Mouse (Mus musculus): ENCODE measurements around the gene Abi3.
A peak's percentile ranks its signal among the peaks of the same experiment; 100 is the strongest.
"Not testable (repeated sequence)": the region's sequence is repeated elsewhere in the genome, so short reads cannot be mapped to it uniquely, and the experiment has no call there.

The Abi3 gene

DNA sequence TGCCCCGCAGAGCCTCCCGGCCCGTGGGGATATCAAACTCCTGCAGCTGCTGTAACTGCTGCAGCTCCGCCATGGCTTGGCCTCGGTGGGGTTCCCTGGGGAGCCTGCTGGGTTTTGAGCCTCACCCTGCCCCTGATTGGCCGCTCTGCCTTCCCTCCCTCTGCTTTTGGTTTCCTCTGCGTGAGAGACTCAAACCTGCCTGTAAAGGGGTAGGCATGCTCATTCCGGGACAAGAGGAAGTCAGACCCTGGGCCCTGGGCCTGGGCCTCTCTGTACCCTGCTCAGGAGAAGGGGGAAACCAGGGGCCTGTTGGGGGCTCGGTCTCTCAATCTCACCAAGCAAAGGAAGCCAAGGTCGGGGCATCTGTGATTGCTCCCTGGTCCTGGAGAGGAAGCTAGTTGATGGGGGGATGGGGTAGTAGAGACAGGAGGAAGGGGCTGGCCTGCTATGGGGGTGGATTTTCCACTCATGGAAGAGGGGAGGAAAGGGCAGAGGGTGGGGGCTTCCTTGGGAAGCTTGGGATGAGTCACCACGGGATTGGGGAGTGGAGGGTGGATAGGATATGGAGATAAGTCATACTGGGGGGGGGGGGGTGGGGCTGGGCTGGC is at the start of gene Abi3:
Gene Abi3 (minus strand): TSS at position 403 of the 608 bp plus-strand sequence.
- DNase-seq, result no peak

DNA sequence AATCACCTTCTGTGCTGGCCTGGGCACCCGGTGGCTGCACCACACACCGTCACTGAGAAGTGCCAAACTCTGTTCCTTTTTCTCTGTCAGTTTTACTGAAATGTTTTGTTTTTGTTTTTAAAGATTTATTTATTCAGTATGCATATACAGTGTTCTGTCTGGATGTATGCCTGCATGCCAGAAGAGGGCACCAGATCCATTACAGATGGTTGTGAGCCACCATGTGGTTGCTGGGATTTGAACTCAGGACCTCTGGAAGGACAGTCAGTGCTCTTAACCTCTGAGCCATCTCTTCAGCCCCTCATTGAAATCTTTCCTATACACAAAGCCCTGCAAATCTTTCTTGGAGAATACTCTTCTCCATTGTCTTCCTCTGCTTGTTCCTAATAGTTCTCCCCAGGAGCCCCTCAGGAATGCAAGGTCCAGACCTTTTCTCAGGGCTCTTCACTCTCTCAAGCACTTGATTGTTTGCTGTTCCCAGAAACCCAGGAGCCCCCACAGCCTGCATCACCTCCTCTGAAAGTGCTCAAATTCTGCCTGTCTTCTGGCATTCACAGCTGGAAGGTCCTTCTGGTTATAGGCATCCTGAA is 48.3 kb upstream of the Abi3 start:
- no peak for DNase-seq

DNA sequence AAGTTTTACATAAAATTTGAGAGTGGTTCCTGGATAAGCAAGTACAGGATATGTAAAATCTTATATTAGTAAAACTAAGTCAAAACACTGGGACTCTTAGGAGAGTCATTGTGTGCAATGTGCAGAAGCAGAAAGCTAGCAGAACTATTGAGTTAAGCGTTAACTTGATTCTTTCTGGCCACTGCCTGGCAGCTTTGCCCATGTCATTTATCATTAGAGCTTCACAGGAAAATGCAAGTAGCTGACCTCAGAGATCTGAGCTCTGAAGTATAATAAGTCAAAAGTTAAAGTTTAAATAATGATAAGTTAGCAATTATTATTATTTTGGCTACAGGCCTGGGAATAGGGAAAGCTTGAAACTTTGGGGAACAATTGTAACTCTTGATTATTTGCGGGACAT is 37.6 kb upstream of the Abi3 start:
- DNase-seq, result not testable (repeated sequence)

DNA sequence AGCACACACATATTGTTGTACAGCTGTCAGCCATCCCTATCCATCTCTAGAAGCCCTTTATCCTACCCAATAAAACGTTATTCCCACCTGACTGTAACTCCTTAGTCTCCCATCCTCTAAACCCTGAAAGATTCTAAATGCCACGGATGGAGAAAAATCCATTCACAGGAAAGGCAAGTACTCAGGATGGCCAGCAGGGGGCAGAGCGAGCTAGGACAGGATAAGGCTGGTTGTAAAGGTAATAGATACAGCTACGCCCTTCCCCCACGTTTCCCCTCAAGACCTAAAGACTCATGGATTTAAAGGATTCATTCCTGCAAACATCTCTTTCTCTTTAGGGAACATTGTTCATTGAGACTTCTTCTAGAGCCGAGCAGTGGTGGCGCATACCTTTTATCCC is 34.0 kb upstream of the Abi3 start:
- no peak for DNase-seq

DNA sequence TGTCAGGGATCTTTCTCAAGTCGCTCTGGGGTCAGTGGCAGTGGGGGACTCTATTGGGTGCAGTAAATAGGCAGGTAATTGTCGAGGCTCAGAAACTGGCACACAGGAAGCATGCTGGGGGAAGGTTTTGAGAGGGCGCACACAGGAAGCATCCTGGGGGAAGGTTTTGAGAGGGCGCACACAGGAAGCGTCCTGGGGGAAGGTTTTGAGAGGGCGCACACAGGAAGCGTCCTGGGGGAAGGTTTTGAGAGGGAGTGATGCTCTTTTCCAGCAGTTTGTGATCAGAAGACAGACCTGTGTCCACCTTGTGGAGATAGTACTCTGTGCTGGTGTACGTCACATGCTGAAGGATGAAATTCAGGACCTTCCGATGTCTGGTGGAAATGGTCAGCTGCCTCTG is 33.5 kb upstream of the Abi3 start:
- no peak for DNase-seq

DNA sequence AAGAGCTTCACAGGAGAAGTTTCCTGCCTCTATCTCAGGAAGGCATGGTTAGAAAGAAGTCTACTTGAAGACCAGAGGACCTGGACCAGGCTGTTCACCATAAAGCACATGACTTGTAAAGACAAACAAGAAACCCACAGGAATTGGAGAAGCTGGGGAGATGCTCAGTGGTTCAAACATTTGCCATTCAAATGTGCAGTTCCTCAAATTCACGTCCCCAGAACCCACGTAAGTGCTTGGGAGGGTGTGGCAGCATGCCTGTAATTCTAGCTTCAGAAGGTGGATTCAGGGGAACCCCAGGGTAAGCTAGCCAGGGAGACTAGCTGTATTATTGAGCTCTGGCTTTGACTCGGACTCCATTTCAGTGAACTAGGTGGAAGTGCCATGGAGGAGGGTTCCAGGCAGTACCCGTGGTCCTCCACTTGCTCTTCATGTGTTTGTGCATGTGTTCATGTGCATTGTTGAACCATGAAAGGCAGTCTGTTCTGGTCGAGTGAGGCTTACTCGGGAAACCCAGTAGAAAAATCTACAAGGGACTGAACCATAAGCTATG is 27.7 kb upstream of the Abi3 start:
- no peak for DNase-seq

DNA sequence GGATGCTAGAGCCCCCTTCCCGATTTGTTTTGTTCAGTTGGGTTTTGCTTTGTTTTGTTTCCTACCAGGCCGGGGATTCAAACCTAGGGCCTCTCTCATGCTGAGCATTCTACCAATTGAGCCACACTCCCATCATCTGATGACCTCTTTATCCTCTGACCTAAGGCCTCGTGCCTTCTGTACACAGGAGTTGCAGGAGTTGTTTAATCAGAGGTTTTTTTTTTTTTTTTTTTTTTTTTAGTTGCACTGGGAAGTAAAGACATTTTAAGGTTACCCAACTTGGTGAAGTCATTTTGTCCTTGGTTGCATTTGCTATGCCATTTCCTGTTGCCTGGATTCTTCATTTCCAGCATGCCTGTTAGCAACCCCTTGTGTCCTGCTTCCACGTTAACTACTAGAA is 27.2 kb upstream of the Abi3 start:
- no peak for DNase-seq

DNA sequence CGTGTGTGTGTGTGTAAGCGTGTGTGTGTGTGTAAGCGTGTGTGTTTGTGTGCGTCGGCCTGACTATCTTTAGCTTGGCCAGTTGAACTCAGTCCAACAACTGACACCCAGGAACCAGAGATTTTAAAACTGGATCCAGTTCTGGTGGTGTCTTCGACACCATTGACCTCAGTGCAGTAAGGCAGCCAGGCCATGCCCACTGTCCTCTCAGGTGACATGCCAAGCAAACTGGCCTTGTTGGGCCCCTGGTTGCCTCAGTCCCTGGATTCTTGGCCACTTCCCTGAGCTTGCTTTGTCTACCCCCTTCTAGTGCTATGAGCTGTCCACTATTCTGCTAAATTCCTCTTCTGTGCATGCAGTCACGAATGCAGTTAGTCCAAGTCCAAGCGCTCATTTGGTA is 19.1 kb upstream of the Abi3 start:
- peak; percentile 29 for DNase-seq

DNA sequence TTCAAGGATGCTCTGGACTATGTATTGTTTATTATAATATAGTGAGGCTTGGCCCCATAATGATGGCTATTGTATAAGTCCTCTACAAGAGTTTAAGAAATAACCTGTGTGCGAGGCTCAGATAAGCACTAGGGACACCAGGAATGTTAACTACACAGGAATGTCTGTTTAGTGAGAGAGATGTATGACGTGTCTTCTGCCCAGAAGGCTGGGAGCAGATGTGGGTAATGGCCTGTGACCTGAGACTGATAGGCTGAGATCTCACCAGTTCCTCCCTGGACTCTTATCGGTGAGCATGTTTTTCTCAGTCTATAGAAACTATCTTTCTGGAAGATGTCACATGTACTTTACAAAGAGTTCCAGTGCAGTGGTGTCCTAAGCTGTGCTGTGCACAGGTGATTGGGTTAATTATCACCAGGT is 17.8 kb upstream of the Abi3 start:
- no peak for DNase-seq

DNA sequence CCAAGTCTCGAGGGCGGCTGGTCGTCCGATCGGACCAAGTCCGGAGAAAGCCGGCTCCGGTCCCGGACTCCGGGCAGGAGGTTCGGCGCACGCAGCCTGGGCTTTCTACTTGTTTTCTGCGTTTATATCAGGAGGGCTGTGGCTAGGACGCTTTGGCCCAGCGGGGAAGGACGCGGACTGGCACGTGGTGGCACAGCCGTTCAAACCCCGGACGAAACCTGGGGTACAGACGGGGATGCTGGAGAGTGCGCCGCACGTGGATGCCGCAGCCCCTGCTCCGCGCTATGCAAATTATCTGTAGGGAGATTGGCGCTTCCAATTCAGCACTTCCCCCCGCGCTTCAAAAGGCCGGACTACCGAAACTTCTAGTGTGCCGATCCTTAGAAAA is 17.2 kb upstream of the Abi3 start:
- no peak for DNase-seq

DNA sequence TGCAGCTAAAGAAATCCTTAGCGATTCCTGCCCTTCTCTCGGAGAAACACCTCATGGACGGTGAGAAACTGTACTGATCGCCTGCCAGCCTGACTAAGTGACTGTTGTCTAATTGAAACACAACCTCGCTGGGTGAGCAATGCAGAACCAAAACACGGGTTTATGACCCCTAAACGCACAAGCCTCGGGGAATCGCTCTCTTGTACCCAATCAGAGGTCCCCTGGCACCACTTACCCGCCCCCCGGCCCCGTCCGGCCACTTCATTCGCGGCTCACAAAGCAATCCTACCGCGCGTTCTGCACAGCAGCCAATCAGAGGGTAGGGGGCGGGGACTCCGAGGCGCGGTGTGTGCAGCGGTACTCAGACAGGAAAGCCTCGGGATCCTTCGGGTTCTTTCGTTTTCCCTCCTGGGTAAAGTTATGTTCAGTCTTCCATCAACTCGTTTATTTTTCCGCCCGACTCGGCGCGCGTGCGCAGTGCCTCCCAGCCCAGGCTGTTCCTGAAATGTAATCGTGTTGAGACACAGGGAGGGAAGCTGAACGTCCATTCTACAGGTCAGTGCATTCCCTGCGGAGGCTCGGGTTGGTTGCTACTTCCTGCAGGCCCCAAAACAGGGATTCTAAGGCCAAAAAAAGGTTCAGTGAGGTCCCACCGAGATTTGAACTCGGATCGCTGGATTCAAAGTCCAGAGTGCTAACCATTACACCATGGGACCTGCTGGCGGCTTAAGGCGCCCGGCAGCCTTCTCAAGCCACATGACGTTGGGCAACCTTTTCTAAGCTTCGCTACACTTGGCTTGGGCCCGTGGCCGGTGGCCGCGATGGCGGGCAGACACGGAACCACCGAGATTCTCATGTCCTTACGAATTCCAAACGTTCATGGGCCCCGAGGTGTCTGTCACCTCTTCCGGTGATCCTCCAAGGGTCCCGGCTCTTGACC is 16.5 kb upstream of the Abi3 start:
- peak; percentile 98 for DNase-seq

DNA sequence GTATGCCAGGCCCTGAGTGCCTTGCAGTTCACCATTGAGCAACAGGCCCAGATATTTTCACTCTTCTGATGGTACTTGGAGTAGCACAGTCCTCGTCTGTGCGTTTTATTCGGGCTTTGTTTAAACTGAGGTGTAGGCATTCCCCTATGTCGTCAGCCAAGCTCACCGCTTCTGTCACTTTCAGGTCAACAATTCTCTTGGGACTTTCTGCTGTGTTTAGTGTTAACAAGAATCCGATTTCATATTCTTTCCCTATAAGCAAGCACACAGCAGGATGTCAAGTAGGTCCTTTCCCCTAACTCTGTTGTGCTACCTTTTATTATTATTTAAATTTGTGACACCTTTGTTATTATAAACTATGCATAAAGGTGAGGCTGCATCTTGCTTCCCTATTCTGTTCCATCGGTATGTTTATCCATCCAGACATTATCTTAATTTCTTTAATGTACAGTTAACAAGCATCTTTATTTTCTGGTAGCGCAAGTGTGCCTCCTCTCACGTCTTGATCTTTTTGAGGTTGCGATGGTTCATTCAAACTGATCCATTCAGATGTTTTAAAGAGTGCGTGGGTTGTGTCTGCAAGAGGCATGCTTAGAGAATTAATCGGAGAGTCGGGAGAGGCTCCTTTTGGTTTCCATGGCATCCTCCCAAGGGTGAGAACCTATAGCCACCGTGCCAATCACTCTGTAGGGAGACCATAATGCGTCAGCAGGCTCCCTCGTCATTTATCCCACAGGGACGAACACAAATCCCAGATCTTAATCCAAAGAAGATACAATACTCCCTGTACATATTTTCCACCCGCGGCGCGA is 15.6 kb upstream of the Abi3 start:
- DNase-seq, result no peak

DNA sequence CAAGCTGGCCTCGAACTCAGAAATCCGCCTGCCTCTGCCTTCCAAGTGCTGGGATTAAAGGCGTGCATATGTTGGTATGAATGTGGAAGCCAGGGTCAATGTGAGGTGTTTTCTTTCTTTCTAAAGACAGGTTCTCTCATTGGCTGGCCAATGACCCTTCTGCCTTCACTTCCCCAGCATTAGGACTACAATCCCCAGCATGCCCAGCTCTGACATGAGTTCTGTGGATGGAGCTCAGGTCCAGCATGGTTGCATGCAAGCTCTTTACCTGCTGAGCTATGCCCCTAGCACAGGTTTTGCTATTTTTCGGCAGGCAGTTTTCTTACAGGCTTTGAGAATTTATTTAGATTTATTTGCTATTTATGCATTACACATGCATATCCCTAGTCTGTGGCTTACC is 15.0 kb upstream of the Abi3 start:
- DNase-seq, result peak; percentile 52

DNA sequence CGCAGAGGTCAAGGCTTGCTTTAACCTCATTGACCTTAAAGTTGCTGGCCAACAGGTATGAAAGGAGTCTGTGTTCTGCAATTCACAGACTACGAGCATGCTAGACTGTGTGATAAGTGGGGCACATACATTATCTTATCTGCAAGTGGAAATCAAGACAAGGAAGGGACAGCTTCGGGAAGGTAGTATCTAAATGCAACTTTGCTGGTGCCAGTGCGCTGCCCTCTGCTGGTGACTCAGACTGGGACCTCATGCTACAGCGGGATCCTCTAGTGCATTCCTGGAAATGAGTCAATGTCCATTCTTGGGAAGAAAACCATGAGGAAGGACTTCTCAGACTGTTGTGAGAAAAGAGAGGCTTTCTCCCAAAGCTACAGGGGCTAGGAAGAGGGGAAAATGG is 11.4 kb upstream of the Abi3 start:
- DNase-seq, result peak; percentile 48

DNA sequence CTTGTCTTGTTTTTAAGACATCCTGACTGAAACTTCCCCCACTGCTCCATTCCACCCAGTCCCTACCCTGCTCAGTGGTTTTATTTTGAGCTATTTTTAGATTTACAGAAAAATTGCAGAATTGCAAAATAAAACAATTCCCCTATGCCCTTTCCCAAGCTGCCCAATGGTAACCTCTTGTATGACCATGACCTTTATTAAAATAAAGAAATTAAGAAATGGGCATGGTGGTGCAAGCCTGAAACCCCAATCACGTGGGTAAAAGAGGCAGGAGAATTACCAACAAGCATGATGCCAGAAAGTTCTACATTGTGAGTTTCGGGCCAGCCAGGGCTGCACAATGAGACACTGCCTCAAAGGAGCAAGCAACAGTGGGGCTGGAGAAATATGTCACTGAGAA is 8.6 kb upstream of the Abi3 start:
- no peak for DNase-seq

DNA sequence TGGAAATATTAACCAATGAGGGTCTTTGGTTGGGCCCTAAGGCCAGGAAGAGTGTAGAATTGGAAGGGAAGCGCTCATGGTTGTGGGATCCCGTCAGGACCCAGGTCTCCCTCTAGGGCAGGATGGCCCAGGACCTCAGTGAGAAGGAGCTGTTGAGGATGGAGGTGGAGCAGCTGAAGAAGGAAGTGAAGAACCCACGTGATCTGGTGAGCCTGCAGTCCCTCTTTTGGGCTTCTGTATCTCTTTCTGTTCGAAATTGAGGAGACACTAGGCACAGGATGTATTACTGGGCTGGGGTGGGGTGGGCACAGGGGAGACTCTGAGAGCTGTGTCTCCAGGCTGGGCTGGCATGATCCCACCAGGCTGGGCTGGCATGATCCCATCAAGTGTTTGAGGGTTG is 2.7 kb upstream of the Abi3 start:
- no peak for DNase-seq

DNA sequence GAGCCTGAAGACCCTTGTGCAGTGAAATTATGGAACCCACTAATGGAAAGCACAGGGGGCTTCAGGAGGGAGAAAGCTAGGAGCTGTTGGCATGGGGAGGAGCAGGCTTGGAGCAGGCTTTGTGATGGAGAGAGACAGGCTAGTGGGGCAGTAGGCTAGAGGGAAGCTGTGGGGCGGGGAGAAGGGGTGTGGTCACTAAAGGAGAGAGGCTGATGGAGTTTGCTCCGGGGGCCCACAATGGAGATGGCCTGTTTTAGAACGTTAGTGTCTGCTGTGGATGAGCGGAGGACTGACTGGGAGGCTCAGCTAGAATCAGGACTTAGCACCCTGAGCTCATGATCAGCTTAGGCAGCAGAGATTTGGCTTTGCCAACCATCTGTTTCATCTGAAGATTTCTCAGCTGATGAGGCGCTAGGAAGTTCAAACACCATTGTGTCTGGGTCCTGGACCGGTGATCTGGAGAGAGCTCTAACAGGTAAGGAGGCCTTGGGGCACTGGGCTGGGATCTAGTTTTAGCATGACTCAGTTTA is 1.2 kb upstream of the Abi3 start:
- no peak for DNase-seq

DNA sequence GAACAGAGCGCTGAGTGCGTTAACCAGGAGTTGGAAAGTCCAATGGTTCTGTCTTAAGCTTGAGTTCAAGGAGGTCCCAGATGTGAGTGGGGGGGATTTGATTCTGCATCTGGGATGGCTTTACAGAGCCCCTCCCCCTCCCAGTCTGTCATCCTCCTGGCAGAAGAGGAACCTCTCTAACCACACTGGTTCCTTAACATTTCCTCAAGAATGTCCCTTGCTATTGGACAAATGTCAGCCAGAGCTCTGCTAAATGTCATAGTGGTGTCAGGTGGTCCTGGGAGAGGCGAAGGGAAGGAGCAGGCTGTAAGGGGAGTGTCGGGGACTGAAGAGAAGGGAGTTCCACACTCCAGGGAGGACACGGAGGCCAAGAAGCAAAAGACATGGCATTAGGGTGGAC is 677 bp upstream of the Abi3 start:
- no peak for DNase-seq

DNA sequence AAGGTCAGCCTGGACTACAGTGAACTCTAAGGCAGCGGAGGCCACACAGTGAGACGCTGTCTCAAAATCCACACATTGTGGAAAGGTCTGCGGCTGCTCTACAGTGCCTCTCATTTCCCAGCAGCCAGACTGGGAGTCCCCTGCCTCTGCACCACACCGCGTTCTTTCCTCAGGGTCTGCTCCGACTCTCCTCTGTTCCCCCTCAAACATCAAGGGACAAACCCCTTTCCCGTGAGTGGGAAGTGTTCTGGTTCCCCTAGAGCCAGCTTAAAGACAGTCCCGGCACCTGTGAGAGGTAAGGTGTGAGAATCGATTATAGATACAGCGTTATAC is 812 bp downstream of the Abi3 start:
- DNase-seq, result no peak

DNA sequence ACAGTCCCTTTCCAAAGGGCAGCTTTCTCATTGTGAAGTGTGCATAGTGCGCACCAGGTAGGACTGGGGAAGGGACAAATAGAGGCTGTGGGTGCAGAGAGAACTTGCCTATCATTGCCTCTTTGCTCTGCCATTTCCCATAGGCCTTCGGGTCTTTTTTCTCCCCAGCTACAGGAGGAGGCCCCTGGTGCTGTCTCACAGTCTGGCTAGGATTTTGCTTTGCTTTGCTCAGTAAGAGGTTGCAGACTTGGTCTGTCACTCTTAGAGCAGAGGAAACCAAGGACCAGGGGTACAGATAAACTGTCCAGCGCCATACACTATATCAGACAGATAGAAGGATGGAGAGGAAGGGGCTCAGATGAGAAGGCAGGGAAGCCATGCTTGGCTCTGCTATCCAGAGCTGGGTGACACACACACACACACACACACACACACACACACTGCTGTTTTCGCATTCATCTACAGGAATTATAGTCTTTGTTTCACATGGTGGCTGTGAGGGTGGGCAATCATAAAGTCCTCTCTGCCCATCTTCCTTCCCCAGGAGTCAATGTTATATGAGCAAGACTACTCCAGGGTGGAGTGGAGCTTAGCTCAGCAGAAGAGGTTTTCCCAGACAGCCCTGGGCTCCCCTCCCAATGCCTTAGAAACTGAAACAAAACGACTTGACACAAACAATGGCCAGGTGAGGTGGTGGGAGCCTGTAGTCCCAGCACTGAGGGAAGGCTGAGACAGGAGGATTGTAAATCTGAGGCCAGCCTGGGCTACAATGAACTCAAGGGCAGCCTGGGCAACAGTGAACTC is 1.4 kb downstream of the Abi3 start:
- DNase-seq, result no peak

DNA sequence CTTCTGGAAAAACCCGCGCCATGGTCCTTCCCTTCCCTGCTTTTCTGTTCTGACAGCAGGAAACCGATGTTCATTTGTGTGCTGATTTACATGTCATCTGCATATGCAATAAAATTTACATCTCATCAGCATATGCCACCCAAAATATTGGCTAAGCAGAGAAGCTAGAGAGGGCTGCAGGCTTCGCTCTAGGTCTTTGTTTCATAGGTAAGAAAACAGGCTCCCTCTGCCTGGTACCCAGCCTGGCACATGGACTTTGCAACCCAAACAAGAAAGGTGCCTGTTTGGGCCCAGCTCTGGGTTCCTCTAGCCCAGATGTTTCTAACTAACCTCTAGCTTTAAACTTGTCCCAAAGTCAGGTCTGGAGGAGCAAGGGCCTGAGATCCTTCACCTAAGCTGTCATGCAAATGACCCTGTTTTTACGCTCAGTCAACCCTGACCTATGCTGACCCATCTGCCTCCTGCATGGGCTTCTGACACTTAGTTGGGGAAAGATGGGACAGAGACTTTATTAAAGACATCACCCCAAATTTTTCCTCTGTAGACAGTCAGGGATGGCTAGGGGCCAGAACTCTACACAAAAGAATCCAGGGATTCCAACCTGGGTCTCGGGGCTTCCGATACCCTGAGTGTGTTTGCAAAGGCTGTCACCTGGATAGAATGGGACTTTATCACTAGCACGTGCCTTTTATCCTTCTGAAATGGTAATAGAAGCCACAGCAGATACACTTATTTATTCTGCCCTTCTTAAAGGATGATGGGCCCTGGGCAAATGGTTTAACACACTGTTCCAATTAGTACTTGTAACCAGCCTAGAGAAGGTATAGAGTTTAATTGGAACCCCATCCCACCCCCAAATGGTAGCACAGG is 3.0 kb downstream of the Abi3 start:
- DNase-seq, result no peak
